Mouse (Mus musculus) megakaryocyte, embryonic 14.5 days (primary cell): ENCODE results near the gene 2610528J11Rik.

Experiments used
- FLI1 ChIP-seq: IDR thresholded peaks from 2 replicates; pipeline ENCODE4 v1.6.1; 2012; ENCODE audit warnings: low read length, inconsistent platforms, mixed read lengths
- GATA1 ChIP-seq: IDR thresholded peaks from 3 replicates; pipeline ENCODE4 v1.6.1; 2012; ENCODE audit warnings: mixed read lengths, low read length, inconsistent platforms, borderline replicate concordance

- TF ChIP-seq GATA1 (no peak), FLI1 (no peak)
These were observed 6.4 kb downstream of the 2610528J11Rik start for GRCm38 (mm10) chr4:118533156-118533555.
